Mouse (Mus musculus): ENCODE results near the gene Tcf12. TPM values are rescaled to one million over a fixed set of nuclear protein-coding genes. Genes with fewer than 3 reads are reported as not detected.

The Tcf12 gene
- polyA plus RNA-seq, 2 experiments, result 8.8 to 12.1 TPM

- Histone ChIP-seq H3K27me3 (ENCODE audit: control insufficient read depth, insufficient read depth, low read length) (no peaks in the 10 kb centered on the region), H3K9me3 (ENCODE audit: control insufficient read depth, low read length) (no peaks in the 10 kb centered on the region), H3K4me1 (replicated peaks; ENCODE audit: control insufficient read depth in 2 of 2, insufficient read depth in 2 of 2, low read length in 1 of 2) (peaks cover 0 to 5% of the 10 kb centered on the region in 2 experiments; a peak in 2 of 4 replicates), H3K4me2 (ENCODE audit: low read depth) (no peak overlapping the region), H3K27ac (no peak overlapping the region), H3K9ac (replicated peaks) (no peak overlapping the region), H3K36me3 (replicated peaks; ENCODE audit: control insufficient read depth, insufficient read depth, low read depth) (no peaks in the 10 kb centered on the region), H3K4me3 (ENCODE audit: insufficient read depth in 1 of 2, low read depth in 2 of 2, low read length in 2 of 2) (no peak overlapping the region)
- TF ChIP-seq CTCF (IDR thresholded peaks at IDR 0.05; ENCODE audit: low read depth) (no peak), EP300 (IDR thresholded peaks at IDR 0.05; ENCODE audit: low read depth) (no peak)
- DNase-seq (ENCODE audit: low read depth in 3 of 3, low spot score in 3 of 3) (no peak), ATAC-seq (ENCODE audit: insufficient read depth) (no peak)
- 68% methylated on average over 3 of the region's 3 CpGs for WGBS (ENCODE audit: insufficient replicate concordance)
These were observed 130.6 kb downstream of the Tcf12 start for GRCm38 (mm10) chr9:71981071-71981470.

GRCm38 (mm10) chr9:71980579-71980978 lies 131.1 kb downstream of the Tcf12 start:
- no peaks in the 10 kb centered on the region for H3K36me3 ChIP-seq (replicated peaks; ENCODE audit: control insufficient read depth, insufficient read depth, low read depth)
- no peak overlapping the region for H3K4me3 ChIP-seq (ENCODE audit: insufficient read depth in 1 of 2, low read depth in 2 of 2, low read length in 2 of 2)
- no peak overlapping the region for H3K27ac ChIP-seq
- no peak overlapping the region for H3K4me2 ChIP-seq (ENCODE audit: low read depth)
- TF ChIP-seq EP300 (IDR thresholded peaks at IDR 0.05; ENCODE audit: low read depth) (no peak), CTCF (IDR thresholded peaks at IDR 0.05; ENCODE audit: low read depth) (no peak)
- no peaks in the 10 kb centered on the region for H3K27me3 ChIP-seq (ENCODE audit: control insufficient read depth, insufficient read depth, low read length)
- 15% methylated on average over 2 of the region's 2 CpGs for WGBS (ENCODE audit: insufficient replicate concordance)
- ATAC-seq (ENCODE audit: insufficient read depth) (no peak), DNase-seq (ENCODE audit: low read depth in 3 of 3, low spot score in 3 of 3) (no peak)
- peaks cover 0 to 7% of the 10 kb centered on the region in 2 experiments; a peak in 2 of 4 replicates for H3K4me1 ChIP-seq (replicated peaks; ENCODE audit: control insufficient read depth in 2 of 2, insufficient read depth in 2 of 2, low read length in 1 of 2)
- H3K9ac ChIP-seq (replicated peaks), result no peak overlapping the region
- no peaks in the 10 kb centered on the region for H3K9me3 ChIP-seq (ENCODE audit: control insufficient read depth, low read length)

- 64% methylated on average over 3 of the region's 3 CpGs for WGBS (ENCODE audit: insufficient replicate concordance)
- no peaks in the 10 kb centered on the region for H3K36me3 ChIP-seq (replicated peaks; ENCODE audit: control insufficient read depth, insufficient read depth, low read depth)
- H3K9me3 ChIP-seq (ENCODE audit: control insufficient read depth, low read length), result no peaks in the 10 kb centered on the region
- no peak overlapping the region for H3K4me2 ChIP-seq (ENCODE audit: low read depth)
- H3K9ac ChIP-seq (replicated peaks), result no peak overlapping the region
- H3K27me3 ChIP-seq (ENCODE audit: control insufficient read depth, insufficient read depth, low read length), result no peaks in the 10 kb centered on the region
- TF ChIP-seq EP300 (IDR thresholded peaks at IDR 0.05; ENCODE audit: low read depth), result no peak
- no peak for TF ChIP-seq CTCF (IDR thresholded peaks at IDR 0.05; ENCODE audit: low read depth)
- peaks cover 0 to 7% of the 10 kb centered on the region in 2 experiments; a peak in 2 of 4 replicates for H3K4me1 ChIP-seq (replicated peaks; ENCODE audit: control insufficient read depth in 2 of 2, insufficient read depth in 2 of 2, low read length in 1 of 2)
- H3K27ac ChIP-seq, result no peak overlapping the region
- H3K4me3 ChIP-seq (ENCODE audit: insufficient read depth in 1 of 2, low read depth in 2 of 2, low read length in 2 of 2), result no peak overlapping the region
- ATAC-seq (ENCODE audit: insufficient read depth) (no peak), DNase-seq (ENCODE audit: low read depth in 3 of 3, low spot score in 3 of 3) (no peak)
These were observed 132.8 kb downstream of the Tcf12 start for GRCm38 (mm10) chr9:71978886-71979285.

- ATAC-seq (ENCODE audit: insufficient read depth) (peak; percentile 43; the same call in 1 of the 2 replicates), DNase-seq (ENCODE audit: low read depth in 3 of 3, low spot score in 3 of 3) (peak in 1 of 3 experiments; percentile 28)
- peaks cover 0 to 6% of the 10 kb centered on the region in 2 experiments; a peak in 2 of 4 replicates for H3K4me1 ChIP-seq (replicated peaks; ENCODE audit: control insufficient read depth in 2 of 2, insufficient read depth in 2 of 2, low read length in 1 of 2)
- H3K9me3 ChIP-seq (ENCODE audit: control insufficient read depth, low read length), result no peaks in the 10 kb centered on the region
- no peaks in the 10 kb centered on the region for H3K27me3 ChIP-seq (ENCODE audit: control insufficient read depth, insufficient read depth, low read length)
- no peak overlapping the region for H3K4me3 ChIP-seq (ENCODE audit: insufficient read depth in 1 of 2, low read depth in 2 of 2, low read length in 2 of 2)
- TF ChIP-seq CTCF (IDR thresholded peaks at IDR 0.05; ENCODE audit: low read depth) (no peak; the same call in 1 of the 2 replicates), EP300 (IDR thresholded peaks at IDR 0.05; ENCODE audit: low read depth) (no peak)
- H3K36me3 ChIP-seq (replicated peaks; ENCODE audit: control insufficient read depth, insufficient read depth, low read depth), result no peaks in the 10 kb centered on the region
- H3K9ac ChIP-seq (replicated peaks), result no peak overlapping the region
- 37% methylated on average over 6 of the region's 6 CpGs for WGBS (ENCODE audit: insufficient replicate concordance)
- no peak overlapping the region for H3K4me2 ChIP-seq (ENCODE audit: low read depth)
- H3K27ac ChIP-seq, result no peak overlapping the region
These were observed 135.6 kb downstream of the Tcf12 start for GRCm38 (mm10) chr9:71976034-71976433.

- DNase-seq (ENCODE audit: low read depth in 3 of 3, low spot score in 3 of 3), result no peak
- no peak for TF ChIP-seq CTCF (IDR thresholded peaks at IDR 0.05; ENCODE audit: low read depth)
- TF ChIP-seq EP300 (IDR thresholded peaks at IDR 0.05; ENCODE audit: low read depth), result no peak
- H3K27ac ChIP-seq, result no peak overlapping the region
- H3K27me3 ChIP-seq (ENCODE audit: control insufficient read depth, insufficient read depth, low read length), result no peaks in the 10 kb centered on the region
- no peak overlapping the region for H3K4me3 ChIP-seq (ENCODE audit: insufficient read depth in 1 of 2, low read depth in 2 of 2, low read length in 2 of 2)
- ATAC-seq (ENCODE audit: insufficient read depth), result no peak
- H3K9ac ChIP-seq (replicated peaks), result no peak overlapping the region
- H3K4me1 ChIP-seq (replicated peaks; ENCODE audit: control insufficient read depth in 2 of 2, insufficient read depth in 2 of 2, low read length in 1 of 2), result peaks cover 0 to 5% of the 10 kb centered on the region in 2 experiments; a peak in 2 of 4 replicates
- no peaks in the 10 kb centered on the region for H3K9me3 ChIP-seq (ENCODE audit: control insufficient read depth, low read length)
- no peak overlapping the region for H3K4me2 ChIP-seq (ENCODE audit: low read depth)
- H3K36me3 ChIP-seq (replicated peaks; ENCODE audit: control insufficient read depth, insufficient read depth, low read depth), result no peaks in the 10 kb centered on the region
- WGBS (ENCODE audit: insufficient replicate concordance), result 70% methylated on average over 4 of the region's 4 CpGs
These were observed 136.5 kb downstream of the Tcf12 start for GRCm38 (mm10) chr9:71975141-71975540.
